Mouse (Mus musculus) adrenal gland, adult 8-10 months (tissue): ENCODE data around the gene Lrp4. TPM values are rescaled to one million over a fixed set of nuclear protein-coding genes. Genes with fewer than 3 reads are reported as not detected.
A peak's percentile ranks its signal among the peaks of the same experiment; 100 is the strongest.

Experiments used
- DNase-seq: peaks from one replicate; pipeline ENCODE4 v3.0.0; 2022
- total RNA-seq, 4 experiments: library from RNA; stranded (reverse); gene quantifications; 2 replicates each; pipeline ENCODE4 v1.2.4; 2022

The Lrp4 gene
- total RNA-seq = 10 to 100 TPM in 2 of 4 experiments, 1 to 10 TPM in 2; 6.3 to 11.2 (median 9.5) TPM

DNA sequence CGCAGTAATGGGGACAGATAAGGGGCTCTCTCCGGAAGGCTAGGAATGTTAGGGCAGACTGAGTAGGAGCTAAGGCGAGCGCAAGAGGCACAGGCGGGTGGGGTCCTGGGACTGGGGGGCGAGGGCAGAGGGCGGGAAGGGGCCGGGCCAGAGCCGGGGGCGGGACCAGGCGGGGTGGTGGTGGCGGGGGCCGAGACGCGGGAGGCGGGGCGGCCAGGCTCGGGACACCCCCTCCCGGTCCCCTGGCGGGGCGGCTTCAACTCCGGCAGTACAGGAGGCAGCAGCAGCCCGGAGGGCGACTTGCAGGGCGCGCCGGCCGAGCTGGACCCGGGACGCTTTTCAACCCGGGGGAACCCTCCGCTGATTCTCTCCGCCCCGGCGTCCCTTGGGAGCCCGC lies at the start of gene Lrp4:
Gene Lrp4, plus strand, starts transcription at position 253 of the 397 bp plus-strand sequence.
- DNase-seq = no peak

DNA sequence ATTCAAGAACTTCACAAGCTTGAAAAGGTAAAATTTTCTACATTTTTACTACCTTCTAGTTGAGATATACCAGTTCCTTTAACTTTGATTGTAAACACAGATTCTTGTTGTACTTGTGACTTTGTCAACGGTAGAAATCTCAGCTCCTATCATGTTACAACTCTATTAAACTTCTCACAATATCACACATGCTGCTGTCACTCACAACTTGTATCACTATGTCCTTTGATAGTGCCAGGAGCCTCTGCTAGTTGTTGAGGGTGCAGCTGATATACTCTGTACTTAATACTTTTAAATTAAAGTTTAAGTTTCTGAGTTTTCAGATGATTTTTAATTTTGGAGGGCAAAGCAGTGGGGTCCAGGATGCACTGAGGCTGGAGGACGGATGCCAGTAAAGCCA lies 49.3 kb upstream of the Lrp4 start:
- DNase-seq = no peak

DNA sequence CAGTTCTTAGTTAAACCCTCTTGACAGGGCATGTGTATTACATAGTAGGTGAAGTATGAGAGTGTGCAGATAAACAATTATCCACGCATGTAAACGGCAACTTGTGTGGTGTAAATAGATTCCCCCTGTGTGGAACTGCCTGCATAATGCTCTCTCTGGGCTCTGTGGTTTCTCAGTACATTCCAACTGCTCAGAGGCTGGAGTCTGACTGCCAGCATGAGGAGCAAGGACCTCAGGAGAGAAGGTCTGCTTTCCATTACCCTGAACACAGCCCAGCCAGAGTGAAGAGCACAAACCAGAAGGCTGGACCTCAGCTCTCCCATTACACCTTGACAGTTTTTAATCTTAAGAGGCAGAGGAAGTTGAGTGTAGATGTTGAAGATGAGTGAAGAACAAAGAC lies 45.8 kb upstream of the Lrp4 start:
- no peak for DNase-seq

DNA sequence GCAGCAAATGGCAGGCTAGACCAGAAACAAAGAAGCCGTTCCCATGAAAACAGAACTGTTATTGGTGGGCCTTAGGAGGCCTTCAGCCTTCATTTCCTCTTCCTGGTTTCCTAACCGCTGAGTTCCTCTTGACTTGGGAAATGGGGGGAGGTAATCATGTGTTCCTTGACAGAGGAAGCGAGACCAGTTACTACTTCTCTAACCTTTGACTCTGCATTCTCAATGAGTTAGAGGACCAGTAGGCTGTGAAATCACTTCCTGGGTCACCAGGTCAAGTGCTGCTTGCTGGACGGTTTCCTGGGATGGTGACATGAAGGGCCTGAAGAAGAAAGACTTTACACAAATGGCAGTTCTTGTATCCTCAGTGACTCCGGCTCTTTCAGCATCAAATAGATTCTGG lies 45.0 kb upstream of the Lrp4 start:
- DNase-seq = peak; percentile 12

DNA sequence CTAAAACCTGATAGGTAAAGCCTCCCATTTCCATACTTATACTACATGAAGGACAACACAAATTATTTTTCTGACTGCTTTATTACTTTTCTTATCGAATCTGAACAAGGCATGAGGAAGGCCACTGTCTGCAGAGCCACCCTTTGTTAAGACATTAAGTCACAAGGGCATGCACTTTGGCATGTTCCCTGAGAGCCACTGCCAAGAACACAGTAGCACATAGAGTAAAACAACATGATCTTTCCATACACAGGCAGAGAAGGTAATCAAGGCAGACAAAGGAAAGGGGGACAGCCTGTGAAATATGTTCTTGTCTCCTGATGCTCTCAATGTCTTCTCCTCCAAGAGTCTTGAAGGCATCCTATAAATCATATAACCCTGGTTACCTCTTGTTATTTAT lies 43.5 kb upstream of the Lrp4 start:
- DNase-seq = peak; percentile 20

DNA sequence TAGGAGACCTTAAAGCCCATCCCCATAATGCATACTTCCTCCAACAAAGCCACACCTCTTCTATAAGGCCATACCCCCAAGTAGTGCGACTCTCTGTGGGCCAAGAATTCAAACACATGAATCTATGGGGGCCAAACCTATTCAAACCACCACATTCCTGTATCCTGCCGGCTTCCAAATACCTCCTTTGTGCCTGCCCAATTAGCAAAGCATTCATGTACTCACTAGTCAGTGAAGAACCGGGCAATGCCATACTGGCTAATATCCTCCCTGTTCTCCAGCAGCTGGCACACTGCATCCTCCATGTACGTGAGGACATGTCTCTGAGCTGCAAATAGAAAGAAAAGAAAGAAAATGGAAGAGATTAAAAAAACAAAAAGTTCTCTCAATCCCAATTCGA lies 35.7 kb upstream of the Lrp4 start:
- DNase-seq = no peak

DNA sequence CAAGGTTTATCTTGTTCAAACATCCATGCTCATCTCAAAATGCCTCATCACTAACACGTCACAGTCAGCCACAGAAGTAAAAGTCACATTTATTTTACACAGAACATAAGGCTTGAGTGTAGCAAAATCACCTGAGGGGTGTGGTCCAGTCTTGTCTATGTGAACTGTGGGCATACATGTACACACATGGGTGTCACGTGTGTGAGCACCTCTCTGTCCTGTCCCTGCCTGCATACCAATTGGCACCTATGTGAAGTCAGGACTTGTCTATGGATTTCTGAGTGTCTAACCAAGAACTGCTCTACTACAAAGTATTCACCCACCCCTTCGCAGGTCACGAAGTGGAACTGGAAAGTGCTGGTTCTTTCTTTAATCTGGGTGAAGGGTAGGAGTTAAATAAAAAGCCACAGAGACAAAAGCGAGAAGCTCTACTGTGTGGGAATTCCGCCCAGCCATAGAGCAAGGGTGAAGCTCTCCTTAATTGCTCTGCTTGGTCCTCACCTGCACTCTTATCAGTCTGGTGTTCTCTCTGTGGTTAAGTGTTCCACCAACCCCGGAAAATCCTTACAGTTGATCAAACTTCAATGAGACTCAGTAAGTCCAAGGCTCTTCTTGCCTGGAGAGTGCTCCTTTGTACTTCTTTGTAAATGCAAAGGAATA lies 33.1 kb upstream of the Lrp4 start:
- no peak for DNase-seq

DNA sequence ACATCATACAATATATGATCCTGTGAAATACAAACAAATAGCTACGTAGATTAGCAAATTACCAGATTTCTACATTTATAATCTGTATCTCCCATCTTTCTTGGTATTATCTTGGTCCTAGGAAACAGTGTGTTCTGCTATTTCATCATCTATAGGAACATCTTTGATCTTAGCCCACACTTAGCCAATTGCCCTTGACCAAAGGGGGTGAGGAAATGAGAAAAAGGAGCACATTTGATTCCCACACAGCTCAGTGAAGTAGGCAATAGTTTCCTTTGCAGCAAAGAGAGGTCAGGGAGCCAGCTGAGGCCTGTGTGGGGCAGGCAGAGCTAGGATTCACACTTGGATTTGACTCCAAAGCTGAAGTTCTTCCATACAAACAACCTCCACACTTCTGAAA lies 31.0 kb upstream of the Lrp4 start:
- no peak for DNase-seq

DNA sequence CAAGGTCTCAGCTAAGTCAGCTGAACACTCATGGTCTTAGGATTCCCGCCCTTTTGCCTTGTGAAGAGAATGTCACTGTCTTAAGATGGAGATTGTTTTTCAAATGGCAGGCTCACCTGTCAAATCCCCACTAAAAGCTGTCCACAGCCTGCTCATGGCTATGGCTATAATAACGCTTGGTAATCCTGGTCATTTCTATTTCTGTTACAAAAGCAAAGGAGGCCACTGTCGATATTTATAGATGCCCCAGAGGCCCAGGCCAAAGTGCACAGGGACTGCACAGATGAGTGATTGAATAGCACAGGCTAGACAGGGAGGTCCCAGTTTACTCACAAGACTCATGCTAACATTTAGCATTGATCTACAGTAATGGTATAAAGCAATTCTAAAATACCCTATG lies 28.2 kb upstream of the Lrp4 start:
- DNase-seq = no peak

DNA sequence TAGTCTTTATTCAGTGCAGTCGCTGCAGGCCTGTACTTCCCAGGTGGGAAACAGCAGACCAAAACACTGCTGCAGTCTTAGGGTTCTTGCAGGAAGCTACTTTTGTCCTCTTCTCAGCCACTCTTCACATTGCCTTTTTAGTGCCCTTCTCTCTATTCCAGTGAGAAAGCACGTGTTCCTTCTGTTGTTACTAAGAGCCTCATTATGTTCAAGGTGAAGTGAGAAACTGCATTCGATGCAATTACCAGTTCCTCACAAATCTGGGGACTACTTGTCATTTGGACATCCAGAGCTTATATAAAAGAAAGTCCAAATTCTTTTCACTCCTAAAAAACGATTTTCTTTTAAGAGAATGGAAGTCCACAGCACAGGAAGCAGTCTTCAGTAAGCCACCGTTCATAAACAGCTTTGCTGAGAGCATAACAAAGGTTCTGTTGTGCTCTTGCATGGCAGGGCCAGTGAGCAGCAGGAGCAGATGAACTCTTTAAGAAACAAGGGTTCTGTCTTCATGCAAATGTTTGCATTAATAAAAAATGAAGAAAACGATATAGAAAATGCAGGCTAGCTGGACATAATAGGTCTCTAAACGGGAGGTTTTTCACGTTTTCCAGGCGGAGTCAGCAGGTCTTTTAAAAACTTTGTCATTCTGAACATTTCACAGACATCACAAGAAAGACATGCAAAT lies 27.3 kb upstream of the Lrp4 start:
- DNase-seq = no peak

DNA sequence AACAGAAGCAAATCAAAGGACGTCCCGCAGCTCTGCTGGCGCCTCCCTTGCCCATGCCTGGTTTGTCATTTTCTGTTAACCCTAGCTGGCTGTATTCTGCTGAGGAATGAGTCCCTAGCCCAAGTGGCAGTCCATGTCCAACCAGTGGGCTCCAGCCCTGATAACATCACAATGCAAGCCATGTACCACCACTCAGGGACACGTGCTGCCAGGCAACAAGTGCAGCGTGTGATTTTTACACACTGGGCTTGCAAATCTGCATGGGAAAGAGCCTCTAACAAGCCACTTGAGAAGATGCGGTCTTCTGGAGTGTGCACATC lies 26.8 kb upstream of the Lrp4 start:
- no peak for DNase-seq

DNA sequence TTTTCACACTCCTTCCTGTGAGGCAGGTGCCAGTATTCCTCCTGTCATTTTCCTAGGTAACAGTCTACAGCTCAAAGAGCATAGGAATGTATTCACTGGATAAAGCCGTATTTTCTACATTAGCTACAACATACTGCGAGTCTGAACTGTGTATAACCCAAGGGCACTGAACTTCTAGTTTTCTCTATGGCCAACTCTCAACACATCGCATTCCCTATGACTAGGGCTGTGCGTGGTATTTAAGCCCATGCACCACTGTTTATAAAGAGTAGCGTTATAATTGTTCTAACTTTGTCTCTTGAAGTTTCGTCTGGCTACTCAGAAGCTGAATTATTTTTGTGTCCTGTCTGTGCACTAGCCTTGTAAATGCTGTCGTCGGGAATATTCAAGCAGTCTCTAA lies 20.6 kb upstream of the Lrp4 start:
- no peak for DNase-seq

DNA sequence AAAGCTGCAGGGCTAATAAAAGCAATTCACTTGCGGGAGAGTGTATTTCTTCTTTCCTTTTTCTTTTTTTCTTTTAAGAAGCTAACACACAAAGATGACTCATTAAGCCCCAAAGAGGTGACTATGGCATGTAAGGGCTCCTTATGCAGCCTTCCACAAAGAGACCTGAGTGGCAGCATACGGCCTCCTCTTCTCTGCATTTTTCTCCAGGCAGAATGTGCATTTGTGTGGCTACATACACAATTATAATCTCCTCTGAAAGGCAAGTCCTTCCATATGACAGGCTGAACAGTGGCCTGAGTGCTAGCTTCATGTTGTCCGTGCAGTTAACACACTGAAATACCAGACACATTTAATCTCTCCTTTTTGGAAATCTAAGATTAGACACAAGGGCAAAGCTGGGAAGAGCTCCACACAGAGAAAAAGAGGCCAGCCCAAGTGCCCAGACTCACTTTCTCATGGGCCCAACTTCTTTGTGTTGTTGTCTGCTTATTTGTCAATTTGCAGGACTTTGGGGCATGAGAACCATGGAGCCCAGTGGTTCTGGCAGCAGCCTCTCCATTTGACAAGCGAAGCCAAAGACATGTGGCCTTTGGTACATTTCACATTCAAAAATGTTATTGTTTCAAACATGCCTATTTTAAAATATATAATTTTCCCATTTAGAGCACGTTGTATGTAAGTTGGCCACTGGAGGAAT lies 20.0 kb upstream of the Lrp4 start:
- DNase-seq = no peak

DNA sequence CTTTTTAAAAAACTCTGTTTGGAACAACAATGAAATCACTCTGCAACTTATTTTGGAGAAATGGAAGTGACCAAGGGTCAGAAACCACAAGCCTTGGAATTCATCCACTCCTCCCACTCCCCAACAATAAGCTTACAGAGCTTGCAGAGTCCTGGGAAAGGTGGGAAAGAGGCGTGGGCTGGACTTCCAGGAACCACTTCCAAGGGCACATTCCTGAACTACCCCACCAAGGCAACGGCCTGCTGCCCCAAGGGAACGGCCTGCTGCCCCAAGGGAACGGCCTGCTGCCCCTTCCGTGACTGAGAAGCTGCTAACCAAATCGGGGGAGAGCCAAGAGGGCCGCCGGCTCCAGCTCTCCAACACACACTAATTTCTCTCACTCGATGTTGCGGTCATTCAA lies 18.0 kb upstream of the Lrp4 start:
- no peak for DNase-seq

DNA sequence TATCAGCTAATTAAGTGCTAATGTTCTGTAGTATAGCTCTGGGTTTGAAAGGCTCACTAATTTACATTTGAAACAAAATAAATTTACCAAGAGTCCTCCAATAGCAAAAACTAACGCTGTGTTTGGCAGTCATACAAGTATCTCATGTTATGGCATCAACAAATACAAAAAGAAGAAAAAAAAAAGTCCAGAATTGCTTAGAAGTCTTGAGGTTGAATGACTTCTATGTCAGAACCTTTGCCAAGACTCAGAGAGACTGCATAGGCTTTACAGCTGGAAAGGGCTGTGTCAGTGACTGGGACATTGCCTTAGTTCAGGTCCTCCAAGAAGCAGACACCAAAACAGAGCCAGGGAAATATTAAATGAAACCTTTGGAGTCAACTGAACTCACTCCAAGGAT lies 17.4 kb upstream of the Lrp4 start:
- no peak for DNase-seq

DNA sequence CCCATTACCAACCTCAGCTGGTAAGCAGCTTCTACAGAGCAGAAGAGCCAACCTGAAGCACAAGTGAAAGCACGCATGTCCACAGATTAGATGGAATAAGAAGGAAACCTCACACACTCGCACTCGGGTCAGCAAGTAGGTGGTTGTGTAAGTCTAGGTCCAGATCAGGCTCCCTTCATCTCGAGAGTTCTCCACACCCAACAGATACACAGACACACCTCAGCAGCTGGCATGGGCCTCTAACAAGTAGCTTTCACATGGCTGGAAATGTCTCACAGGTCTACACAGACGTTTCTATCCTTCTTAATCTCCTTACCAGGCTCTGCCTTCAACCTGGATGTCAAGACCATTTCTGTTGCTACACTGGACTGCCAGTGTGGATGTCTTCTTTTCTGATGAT lies 16.6 kb upstream of the Lrp4 start:
- no peak for DNase-seq

DNA sequence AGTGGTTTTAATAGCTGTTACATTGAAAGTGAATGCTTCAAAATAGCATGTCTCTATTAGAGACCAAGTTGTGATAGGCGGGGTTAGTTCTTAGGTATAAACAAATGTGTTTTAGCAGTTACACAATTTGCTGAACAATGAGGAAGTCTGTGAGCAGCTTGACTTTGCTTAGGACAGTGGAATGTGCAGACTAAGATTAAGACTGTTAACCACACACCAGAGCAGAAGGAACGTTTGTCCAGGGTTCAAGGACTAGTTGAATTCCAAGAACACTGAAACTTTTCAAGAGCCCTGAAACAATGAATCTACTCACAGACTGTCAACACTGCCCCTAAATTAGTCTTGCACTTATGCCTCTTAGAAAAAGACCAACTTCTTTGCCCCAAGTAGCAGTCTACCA lies 15.6 kb upstream of the Lrp4 start:
- no peak for DNase-seq

DNA sequence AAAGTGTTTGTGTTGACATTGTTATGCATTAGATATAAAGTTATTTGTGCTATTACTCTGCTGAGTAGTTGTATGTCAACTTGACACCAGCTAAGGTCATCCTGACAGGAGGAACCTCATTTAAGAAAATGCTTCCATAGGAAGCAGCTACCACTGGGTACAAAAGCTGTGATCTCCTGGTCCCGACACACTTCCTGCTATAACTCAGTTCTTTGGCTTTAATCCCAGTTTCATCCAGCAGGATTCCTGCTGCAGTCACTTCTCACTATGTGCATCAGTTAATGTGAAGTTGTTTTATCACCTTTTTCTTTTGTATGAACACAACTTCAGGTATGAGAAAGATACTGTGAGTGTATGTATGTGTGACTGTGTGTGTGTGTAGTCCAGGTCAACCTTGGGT lies 15.1 kb upstream of the Lrp4 start:
- no peak for DNase-seq

DNA sequence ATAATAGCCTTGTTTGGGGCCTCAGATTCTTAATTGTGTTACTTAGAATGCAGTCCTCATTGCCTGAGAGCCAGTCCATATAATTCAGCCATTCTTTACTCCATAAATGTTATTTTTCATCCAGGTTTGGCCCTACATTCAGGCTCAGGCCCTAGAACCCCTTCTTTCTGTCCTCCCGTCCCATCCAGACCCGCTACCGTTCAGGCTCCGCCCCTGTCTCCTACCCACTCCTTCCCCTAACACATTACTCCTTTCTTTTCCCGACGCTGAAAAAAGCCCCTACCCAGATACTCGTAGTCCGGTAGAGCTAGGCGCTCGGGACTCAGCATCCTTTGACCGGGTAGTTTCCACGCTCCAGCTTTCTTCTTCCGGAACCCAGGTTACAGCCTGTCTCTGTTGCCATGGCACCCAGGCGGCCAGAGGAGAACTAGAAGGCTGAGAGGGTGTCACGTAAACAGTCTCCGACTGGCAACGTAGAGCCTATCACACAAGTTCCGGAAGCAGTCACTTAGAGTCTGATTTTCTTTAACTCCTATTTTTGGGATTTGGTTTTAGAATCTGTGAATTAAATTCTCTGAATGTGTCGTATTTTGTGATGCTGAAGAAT lies 12.9 kb upstream of the Lrp4 start, which contains the start of gene 1110051M20Rik:
Gene 1110051M20Rik, minus strand, starts transcription at position 419 of the 607 bp plus-strand sequence.
- peak; percentile 79 for DNase-seq

DNA sequence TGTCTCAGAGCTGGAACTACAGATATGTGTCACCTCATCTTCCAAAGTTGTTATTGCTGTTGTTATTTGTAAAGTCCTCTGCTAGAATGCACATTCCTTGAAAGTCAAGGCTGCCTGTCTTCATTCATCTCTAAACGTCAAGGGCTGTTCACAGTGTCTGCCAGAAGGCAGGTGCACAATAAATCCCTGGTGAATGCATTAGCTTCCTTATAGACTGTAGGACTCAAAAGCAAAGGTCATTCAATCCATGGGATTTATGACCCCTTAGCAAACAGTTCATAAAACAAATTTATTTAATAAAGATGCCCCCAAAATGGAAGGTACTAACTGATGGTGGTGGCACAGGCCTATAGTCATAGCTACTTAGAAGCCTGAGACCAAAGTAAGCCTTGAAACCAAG lies 7.6 kb upstream of the Lrp4 start:
- DNase-seq = no peak

DNA sequence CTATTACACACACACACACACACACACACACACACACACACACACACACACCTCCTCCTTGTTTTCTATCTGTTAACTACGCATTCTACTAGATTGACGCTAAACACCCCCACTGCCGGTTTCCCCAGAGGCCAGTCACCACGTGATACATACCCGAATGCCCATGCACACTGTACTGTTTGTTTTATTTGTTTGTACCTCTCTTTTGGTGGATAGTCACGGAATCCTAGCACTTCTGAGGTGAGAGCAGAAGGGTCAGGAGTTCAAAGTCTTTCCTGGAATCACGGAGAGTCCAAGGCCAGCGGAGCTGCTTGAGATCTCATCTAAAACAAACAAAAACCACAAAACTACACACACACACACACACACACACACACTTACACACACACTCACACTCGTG lies 7.0 kb upstream of the Lrp4 start:
- DNase-seq = no peak

DNA sequence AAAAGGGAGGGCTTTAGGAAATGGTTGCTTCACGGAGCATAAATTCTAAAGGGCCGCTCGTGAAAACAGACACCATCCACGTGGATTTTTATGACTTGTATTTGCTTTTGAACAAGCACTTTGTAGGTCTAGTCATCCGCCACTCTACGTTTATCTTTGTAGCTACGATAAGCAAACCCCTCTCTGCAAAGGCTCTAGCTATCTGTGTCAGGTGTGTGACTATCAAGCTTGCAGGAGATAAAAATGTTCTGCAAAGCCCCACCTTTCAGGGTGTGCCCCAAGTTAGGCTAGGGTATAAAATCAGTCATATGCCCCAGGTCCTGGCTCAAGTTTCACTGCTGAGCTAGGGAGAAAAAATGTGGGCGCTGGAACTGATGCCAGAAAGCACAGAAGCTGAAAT lies 4.7 kb upstream of the Lrp4 start:
- DNase-seq = no peak

DNA sequence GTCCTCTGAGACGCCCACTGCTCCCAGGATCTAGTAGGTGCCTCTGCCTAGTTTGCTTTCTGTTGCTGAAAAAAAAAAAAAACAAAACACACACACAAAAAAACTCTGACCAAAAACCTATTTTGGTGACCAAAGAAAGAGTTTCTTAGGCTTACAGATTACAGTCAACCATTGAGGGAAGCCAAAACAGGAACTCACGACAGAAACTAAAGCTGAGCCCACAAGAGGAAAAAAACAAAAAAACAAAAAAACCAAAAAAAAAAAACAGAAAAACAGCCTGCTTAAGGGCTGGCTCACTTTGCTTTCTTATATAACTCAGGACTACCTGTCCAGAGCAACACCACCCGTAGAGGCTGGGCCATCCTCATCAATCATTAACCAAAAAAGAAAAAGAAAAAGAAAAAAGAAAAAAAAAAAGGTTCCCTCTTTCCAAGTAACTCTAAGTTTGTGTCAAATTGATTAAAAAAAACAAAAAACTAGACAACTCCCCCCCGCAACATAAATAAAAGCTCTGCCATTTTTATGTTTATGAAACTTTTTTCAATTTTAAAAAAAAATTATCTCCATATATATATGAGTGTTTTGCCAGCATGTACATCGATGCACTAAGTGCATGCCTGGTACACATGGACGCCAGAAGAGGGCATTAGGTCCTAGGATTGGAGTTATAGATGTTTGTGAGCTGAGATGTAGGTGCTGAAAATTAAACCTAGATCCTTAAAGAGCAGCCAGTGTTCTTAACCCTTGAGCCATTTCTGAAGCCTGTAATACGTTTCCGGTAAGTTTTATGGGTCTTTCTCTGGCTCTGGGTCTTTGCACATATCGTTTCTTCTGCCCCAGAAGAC lies 3.9 kb upstream of the Lrp4 start:
- no peak for DNase-seq
